Mouse (Mus musculus) adrenal gland, adult 2 months (tissue): ENCODE data around the gene Krtap26-1. TPM values are rescaled to one million over a fixed set of nuclear protein-coding genes. Genes with fewer than 3 reads are reported as not detected.
A peak's percentile ranks its signal among the peaks of the same experiment; 100 is the strongest.

ENCODE experiments used
- DNase-seq: peaks from one replicate; pipeline ENCODE4 v3.0.0; 2021
- long read RNA-seq: library from polyadenylated mRNA; stranded (forward); transcript quantifications from one replicate; pipeline ENCODE4 v2.0.0, GENCODE M21; 2021
- polyA plus RNA-seq: library from polyadenylated mRNA; depleted of rRNA; stranded (reverse); fragments of >200 nt; gene quantifications from 2 replicates; pipeline ENCODE4 v1.2.3, GENCODE M21; 2012; rRNA removed
- total RNA-seq, 2 experiments: library from RNA; stranded (reverse); gene quantifications; 2 replicates each; pipeline ENCODE4 v1.2.3; 2021

Krtap26-1 gene
- not detected for total RNA-seq
- not detected in 2 replicates for polyA plus RNA-seq
- long read RNA-seq: 0 reads

- no peak for DNase-seq
Measured at GRCm38 (mm10) chr16:88647358-88647846, at the start of gene Krtap26-1. Krtap26-1 (minus strand) TSS chr16:88647796.

GRCm38 (mm10) chr16:88696256-88696655 is 48.7 kb upstream of the Krtap26-1 start:
- no peak for DNase-seq

GRCm38 (mm10) chr16:88681282-88681681 is 33.7 kb upstream of the Krtap26-1 start:
- no peak for DNase-seq

GRCm38 (mm10) chr16:88679099-88679498 is 31.5 kb upstream of the Krtap26-1 start:
- no peak for DNase-seq

GRCm38 (mm10) chr16:88671571-88671970 is 24.0 kb upstream of the Krtap26-1 start, which contains the start of gene Krtap27-1:
Krtap27-1 (minus strand) TSS chr16:88671671.
- DNase-seq: no peak

GRCm38 (mm10) chr16:88657426-88657825 is 9.8 kb upstream of the Krtap26-1 start:
- DNase-seq: no peak

- DNase-seq: no peak
Measured at GRCm38 (mm10) chr16:88651952-88652351, 4.4 kb upstream of the Krtap26-1 start.

- DNase-seq: no peak
Measured at GRCm38 (mm10) chr16:88651082-88651481, 3.5 kb upstream of the Krtap26-1 start.

- no peak for DNase-seq
Measured at GRCm38 (mm10) chr16:88646366-88647111, 1.1 kb downstream of the Krtap26-1 start.

- DNase-seq: no peak
Measured at GRCm38 (mm10) chr16:88640053-88640452, 7.5 kb downstream of the Krtap26-1 start.

- peak; percentile 4 for DNase-seq
Measured at GRCm38 (mm10) chr16:88635142-88635541, 12.5 kb downstream of the Krtap26-1 start.

- DNase-seq: no peak
Measured at GRCm38 (mm10) chr16:88631474-88631873, 16.1 kb downstream of the Krtap26-1 start.

GRCm38 (mm10) chr16:88627566-88627965 is 20.0 kb downstream of the Krtap26-1 start, which contains the start of gene 2310079G19Rik:
2310079G19Rik (minus strand) TSS chr16:88627666.
- no peak for DNase-seq

- DNase-seq: no peak
Measured at GRCm38 (mm10) chr16:88612712-88613111, 34.9 kb downstream of the Krtap26-1 start.

GRCm38 (mm10) chr16:88611922-88612321 is 35.7 kb downstream of the Krtap26-1 start, which contains the start of gene Krtap24-1:
Krtap24-1 (minus strand) TSS chr16:88612279.
- no peak for DNase-seq

GRCm38 (mm10) chr16:88604570-88604969 is 43.0 kb downstream of the Krtap26-1 start:
- no peak for DNase-seq

- no peak for DNase-seq
Measured at GRCm38 (mm10) chr16:88602464-88602863, 45.1 kb downstream of the Krtap26-1 start.

- no peak for DNase-seq
Measured at GRCm38 (mm10) chr16:88600303-88600702, 47.3 kb downstream of the Krtap26-1 start.

GRCm38 (mm10) chr16:88599504-88600237 is 47.9 kb downstream of the Krtap26-1 start:
- DNase-seq: no peak
